Mouse (Mus musculus) intestine, postnatal 0 days (tissue): ENCODE results near the gene Dnajc8. TPM values are rescaled to one million over a fixed set of nuclear protein-coding genes. Genes with fewer than 3 reads are reported as not detected.

Source experiments
- ATAC-seq: fragments of 200-750 bp; cut with Nextera tagmentation; 2 replicates; pipeline ENCODE4 v1.8.0; 2017; ENCODE audit warnings: mild to moderate bottlenecking, moderate TSS enrichment, moderate library complexity
- H3K27ac ChIP-seq: fragments of 300-500 bp; sonication (generic); 2 replicates; pipeline ENCODE4 v1.5.1; 2014; ENCODE audit warnings: mild to moderate bottlenecking, low read depth, low read length, moderate library complexity
- H3K27me3 ChIP-seq: fragments of 300-500 bp; sonication (generic); replicated peaks from 2 replicates; pipeline ENCODE4 v1.6.1; 2014; ENCODE audit warnings: low read length, mixed read lengths; ENCODE audit not compliant: control insufficient read depth, insufficient read depth
- H3K36me3 ChIP-seq: fragments of 300-500 bp; sonication (generic); 2 replicates; pipeline ENCODE4 v1.6.1; 2014; ENCODE audit warnings: mild to moderate bottlenecking, moderate library complexity; ENCODE audit not compliant: control insufficient read depth, insufficient read depth
- H3K4me1 ChIP-seq: fragments of 300-500 bp; sonication (generic); replicated peaks from 2 replicates; pipeline ENCODE4 v1.6.1; 2014; ENCODE audit warnings: antibody characterized with exemption, low read length, mixed read lengths; ENCODE audit not compliant: control insufficient read depth, insufficient read depth
- H3K4me2 ChIP-seq: fragments of 300-500 bp; sonication (generic); replicated peaks from 2 replicates; pipeline ENCODE4 v1.6.1; 2014; ENCODE audit warnings: low read depth, mild to moderate bottlenecking, moderate library complexity
- H3K4me3 ChIP-seq: fragments of 300-500 bp; sonication (generic); 2 replicates; pipeline ENCODE4 v1.5.1; 2014; ENCODE audit warnings: low read depth, low read length
- H3K9ac ChIP-seq: fragments of 300-500 bp; sonication (generic); 2 replicates; pipeline ENCODE4 v1.6.1; 2014; ENCODE audit warnings: mild to moderate bottlenecking, low read depth, low read length
- H3K9me3 ChIP-seq: fragments of 300-500 bp; sonication (generic); 2 replicates; pipeline ENCODE4 v1.6.1; 2016; ENCODE audit warnings: mixed run types; ENCODE audit not compliant: control insufficient read depth
- CTCF ChIP-seq: sonication (generic); IDR thresholded peaks from 2 replicates; pipeline ENCODE4 v1.5.1; 2016; ENCODE audit warnings: low read depth, mild to moderate bottlenecking, control low read depth, antibody characterized with exemption, moderate library complexity
- WGBS: fragments of 180-500 bp; shearing (Covaris S2); extraction: QIAGEN DNeasy Blood & Tissue Kit; methylation state at CpG from one replicate; pipeline ENCODE4 v1.1.7; 2014; 5-methylcytosine and 5-hydroxymethylcytosine counted together
- polyA plus RNA-seq: library from polyadenylated mRNA; unstranded; fragments of >200 nt; fragmentation: Nextera tagmentation; extraction: Ambion mirVana; gene quantifications from 2 replicates; pipeline ENCODE4 v1.2.1, GENCODE M21; 2015

Dnajc8 gene
- polyA plus RNA-seq, 1 experiment from 2014 or later, result 119 TPM

DNA sequence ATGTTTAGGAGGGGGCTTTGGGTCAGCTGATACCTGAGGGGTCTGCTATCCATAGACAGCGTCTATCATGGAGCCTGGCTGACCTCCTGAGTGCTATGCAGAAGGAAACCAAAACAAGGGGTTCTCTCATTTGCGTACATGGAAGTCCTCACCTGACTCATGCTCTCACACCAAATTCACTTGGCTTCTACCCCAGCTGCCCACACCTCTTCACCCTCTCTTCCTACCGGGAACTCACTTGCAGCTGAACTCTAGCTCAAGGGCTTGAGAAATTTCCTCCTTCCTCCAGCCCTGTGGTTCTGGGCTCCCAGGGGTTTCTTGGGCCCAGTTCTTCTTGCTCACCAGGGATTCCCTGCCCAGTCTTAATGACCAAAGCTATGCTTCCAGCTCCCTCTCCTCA lies 27.9 kb downstream of the Dnajc8 start:
- Histone ChIP-seq H3K9me3 (no peaks in the 10 kb centered on the region), H3K27ac (no peak overlapping the region), H3K36me3 (no peaks in the 10 kb centered on the region; the same call in 1 of the 2 replicates), H3K4me1 (0 out of 2 replicates have a peak, but pooled peaks cover 4% of the 10 kb centered on the region), H3K4me2 (peak overlapping the region; percentile 28; the same call in 1 of the 2 replicates), H3K4me3 (no peak overlapping the region), H3K27me3 (no peaks in the 10 kb centered on the region), H3K9ac (no peak overlapping the region)
- TF ChIP-seq CTCF, result no peak
- ATAC-seq, result no peak
- 72% methylated on average over 3 of the region's 3 CpGs for WGBS

DNA sequence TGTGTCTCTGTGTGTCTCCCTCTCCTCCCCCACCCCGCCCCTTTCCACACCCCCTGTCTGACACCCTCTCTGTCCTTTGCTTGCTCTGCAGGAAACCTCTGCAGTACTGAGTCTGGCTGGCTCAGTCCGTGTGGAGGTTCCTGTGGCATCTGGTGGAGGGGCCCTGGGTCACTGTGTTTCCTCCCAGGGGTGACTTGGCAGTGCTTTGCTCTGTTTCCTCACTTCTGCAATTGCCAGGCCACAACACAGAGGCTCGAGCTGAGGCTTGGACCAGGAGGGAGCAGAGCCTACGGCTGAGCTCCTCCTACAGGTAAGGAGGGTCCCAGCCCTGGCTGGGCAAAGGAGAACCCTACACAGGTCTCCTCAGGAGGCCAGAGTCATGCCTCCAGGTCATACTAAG lies 28.6 kb downstream of the Dnajc8 start, which contains the start of gene Ptafr:
Gene Ptafr (plus strand): TSS at position 103 of the 400 bp plus-strand sequence.
- no peaks in the 10 kb centered on the region for H3K27me3 ChIP-seq
- H3K4me3 ChIP-seq, result no peak within 1 kb of the TSS
- H3K27ac ChIP-seq, result peak within 1 kb of the TSS; percentile 28
- no peaks in the 10 kb centered on the region for H3K9me3 ChIP-seq
- no peak for ATAC-seq
- 0 out of 2 replicates have a peak, but pooled peaks have one; percentile 10 for TF ChIP-seq CTCF
- H3K9ac ChIP-seq, result no peak within 1 kb of the TSS
- H3K4me1 ChIP-seq, result 0 out of 2 replicates have a peak, but pooled peaks cover 4% of the 10 kb centered on the region
- WGBS, result 34% methylated on average over 4 of the region's 4 CpGs
- no peaks in the 10 kb centered on the region; the same call in 1 of the 2 replicates for H3K36me3 ChIP-seq
- H3K4me2 ChIP-seq, result peak within 1 kb of the TSS; percentile 28; the same call in 1 of the 2 replicates

DNA sequence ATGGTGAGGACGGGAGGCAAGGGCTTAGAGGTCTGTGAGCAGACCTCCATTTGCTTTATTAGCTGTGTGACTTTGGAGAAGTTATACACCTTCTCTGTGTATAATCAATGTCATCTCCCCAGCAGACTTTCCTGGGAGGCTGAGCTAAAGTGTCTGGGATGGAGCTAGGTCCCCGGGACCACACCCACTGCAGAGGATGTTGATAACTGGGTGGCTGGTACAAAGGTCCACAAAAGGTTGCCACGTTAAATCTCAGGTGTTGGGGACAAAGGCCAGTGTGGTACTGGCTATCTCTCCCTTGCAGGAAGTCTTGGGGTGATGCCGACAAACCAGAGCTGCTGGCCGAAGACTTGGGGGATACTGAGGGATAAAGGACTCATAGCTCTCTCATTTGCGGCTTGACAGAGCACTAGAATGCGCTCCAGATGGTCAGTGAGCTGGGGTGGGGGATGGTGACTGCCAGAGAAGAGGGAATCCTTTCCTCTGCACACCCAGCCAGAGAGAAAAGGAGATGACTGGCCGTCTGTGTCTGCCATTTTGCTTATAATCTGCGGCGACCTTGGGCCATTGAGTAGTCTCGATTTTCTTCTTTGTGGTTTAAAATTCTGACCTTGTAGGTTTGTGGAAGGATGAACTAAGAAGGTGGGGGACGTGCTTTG lies 29.9 kb downstream of the Dnajc8 start:
- peak overlapping the region; percentile 21; the same call in 1 of the 2 replicates for H3K4me3 ChIP-seq
- no peaks in the 10 kb centered on the region for H3K9me3 ChIP-seq
- WGBS, result 58% methylated on average over 12 of the region's 12 CpGs
- peak overlapping the region; percentile 74 for H3K27ac ChIP-seq
- H3K36me3 ChIP-seq, result no peaks in the 10 kb centered on the region; the same call in 1 of the 2 replicates
- H3K4me1 ChIP-seq, result 0 out of 2 replicates have a peak, but pooled peaks cover 4% of the 10 kb centered on the region
- H3K4me2 ChIP-seq, result peak overlapping the region; percentile 48
- peak; percentile 89 for ATAC-seq
- no peak for TF ChIP-seq CTCF
- peak overlapping the region; percentile 5; the same call in 1 of the 2 replicates for H3K9ac ChIP-seq
- no peaks in the 10 kb centered on the region for H3K27me3 ChIP-seq

DNA sequence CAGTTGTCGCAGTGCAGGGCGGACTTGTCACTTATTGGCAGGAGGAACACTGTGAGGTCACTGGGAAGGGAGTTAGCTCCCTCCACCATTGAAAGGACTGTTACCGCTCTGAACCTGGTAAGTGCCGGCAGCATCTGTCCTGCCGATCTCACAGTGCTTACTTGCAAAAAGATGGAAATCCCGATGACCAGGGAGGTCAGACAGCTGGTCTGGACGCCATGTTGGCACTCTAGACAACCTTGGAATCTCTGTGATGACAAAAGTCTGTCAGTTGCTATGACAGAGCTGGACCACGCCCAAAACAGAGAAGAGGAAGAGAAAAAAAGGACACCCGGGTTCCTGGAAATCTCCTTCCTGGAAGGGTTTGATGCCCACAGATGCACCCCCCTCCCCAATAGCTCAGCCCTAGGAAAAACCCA lies 32.0 kb downstream of the Dnajc8 start:
- 49% methylated on average over 9 of the region's 9 CpGs for WGBS
- Histone ChIP-seq H3K9ac (no peak overlapping the region), H3K36me3 (no peaks in the 10 kb centered on the region; the same call in 1 of the 2 replicates), H3K4me3 (no peak overlapping the region), H3K4me1 (peaks cover 8% of the 10 kb centered on the region; the same call in 1 of the 2 replicates), H3K27me3 (no peaks in the 10 kb centered on the region), H3K27ac (peak overlapping the region; percentile 50; the same call in 1 of the 2 replicates), H3K9me3 (no peaks in the 10 kb centered on the region), H3K4me2 (0 out of 2 replicates have a peak overlapping the region, but pooled peaks have one; percentile 28)
- TF ChIP-seq CTCF, result no peak
- ATAC-seq, result no peak

DNA sequence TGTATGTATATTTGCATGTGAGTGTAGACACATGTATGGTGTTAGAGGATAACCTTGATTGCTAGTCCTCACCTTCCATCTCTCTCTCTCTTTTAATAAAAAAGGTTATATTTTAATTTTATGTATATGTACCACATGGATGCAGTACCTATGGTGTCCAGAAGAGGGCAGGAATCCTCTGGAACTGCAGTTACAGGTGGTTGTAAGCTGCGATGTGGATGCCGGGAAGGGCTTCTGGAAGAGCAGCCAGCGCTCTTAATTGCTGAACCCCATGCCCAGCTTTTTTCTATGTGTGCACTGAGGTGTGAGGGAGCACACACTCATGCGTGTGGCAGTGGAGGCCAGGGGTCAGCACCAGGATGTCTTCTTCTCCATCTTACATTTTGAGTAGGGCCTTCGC lies 33.8 kb downstream of the Dnajc8 start:
- Histone ChIP-seq H3K27me3 (no peaks in the 10 kb centered on the region), H3K9ac (no peak overlapping the region), H3K4me2 (no peak overlapping the region), H3K9me3 (no peaks in the 10 kb centered on the region), H3K27ac (no peak overlapping the region), H3K36me3 (no peaks in the 10 kb centered on the region; the same call in 1 of the 2 replicates), H3K4me3 (no peak overlapping the region), H3K4me1 (peaks cover 4% of the 10 kb centered on the region; the same call in 1 of the 2 replicates)
- no peak for ATAC-seq
- WGBS, result 90% methylated on average over 5 of the region's 5 CpGs
- peak; percentile 62 for TF ChIP-seq CTCF

DNA sequence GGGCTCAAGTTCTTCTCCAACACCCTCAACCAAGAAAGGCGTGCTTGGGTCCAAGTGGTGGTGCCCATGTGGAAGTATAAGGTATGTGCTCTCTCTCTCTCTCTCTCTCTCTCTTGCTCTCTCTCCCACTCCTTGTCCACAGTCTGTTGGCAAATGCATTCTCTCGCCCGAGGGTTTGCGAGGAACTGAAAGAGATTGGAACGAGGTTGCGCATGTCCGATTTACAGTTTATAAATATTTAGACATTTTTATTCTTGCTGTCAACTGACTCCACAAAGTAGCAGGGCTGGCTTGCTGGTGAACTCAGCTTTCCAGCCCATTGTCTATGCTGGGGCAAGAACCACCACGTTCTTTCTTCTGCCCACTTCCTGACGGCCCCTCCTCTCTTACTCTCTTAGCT lies 35.8 kb downstream of the Dnajc8 start:
- ATAC-seq, result no peak
- no peak for TF ChIP-seq CTCF
- Histone ChIP-seq H3K27me3 (no peaks in the 10 kb centered on the region), H3K4me2 (0 out of 2 replicates have a peak overlapping the region, but pooled peaks have one; percentile 7), H3K36me3 (no peaks in the 10 kb centered on the region), H3K9ac (no peak overlapping the region), H3K4me3 (no peak overlapping the region), H3K4me1 (peaks cover 4% of the 10 kb centered on the region; the same call in 1 of the 2 replicates), H3K27ac (no peak overlapping the region), H3K9me3 (no peaks in the 10 kb centered on the region)
- 64% methylated on average over 9 of the region's 9 CpGs for WGBS
